Mouse (Mus musculus): Measurements from ENCODE around the gene Arl1.

- TF ChIP-seq EP300 (IDR thresholded peaks at IDR 0.05; ENCODE audit: low read depth) (no peak), CTCF (IDR thresholded peaks at IDR 0.05; ENCODE audit: low read depth) (no peak)
These were observed 50.1 kb downstream of the Arl1 start for GRCm38 (mm10) chr10:88780716-88781115.

Measured in liver, embryonic 14.5 days (tissue).